Mouse (Mus musculus) midbrain, embryonic 11.5 days (tissue): Measurements from ENCODE around the gene Irx5. TPM values are rescaled to one million over a fixed set of nuclear protein-coding genes. Genes with fewer than 3 reads are reported as not detected.
A peak's percentile ranks its signal among the peaks of the same experiment; 100 is the strongest.

Experiments used
- ATAC-seq: fragments of 200-750 bp; cut with Nextera tagmentation; 2 replicates; pipeline ENCODE4 v1.8.0; 2017; ENCODE audit warnings: moderate TSS enrichment, moderate library complexity; ENCODE audit not compliant: low FRiP score
- DNase-seq: peaks from one replicate; pipeline ENCODE4 v3.0.0; 2015; ENCODE audit warnings: low spot score; ENCODE audit errors: missing footprints
- H3K27ac ChIP-seq: fragments of 300-500 bp; sonication (generic); 2 replicates; pipeline ENCODE4 v1.5.1; 2014; ENCODE audit warnings: low read depth, low read length
- H3K27me3 ChIP-seq: fragments of 300-500 bp; sonication (generic); 2 replicates; pipeline ENCODE4 v1.6.1; 2014; ENCODE audit warnings: mild to moderate bottlenecking, low read length, moderate library complexity, mixed read lengths; ENCODE audit not compliant: control insufficient read depth, insufficient read depth
- H3K36me3 ChIP-seq: fragments of 300-500 bp; sonication (generic); 2 replicates; pipeline ENCODE4 v1.6.1; 2014; ENCODE audit warnings: mild to moderate bottlenecking, low read length, moderate library complexity, mixed read lengths; ENCODE audit not compliant: control insufficient read depth, insufficient read depth
- H3K4me1 ChIP-seq: fragments of 300-500 bp; sonication (generic); 2 replicates; pipeline ENCODE4 v1.6.1; 2014; ENCODE audit warnings: low read length; ENCODE audit not compliant: control insufficient read depth, insufficient read depth
- H3K4me2 ChIP-seq: fragments of 300-500 bp; sonication (generic); 2 replicates; pipeline ENCODE4 v1.6.1; 2014; ENCODE audit warnings: mild to moderate bottlenecking, moderate library complexity
- H3K4me3 ChIP-seq: fragments of 300-500 bp; sonication (generic); 2 replicates; pipeline ENCODE4 v1.5.1; 2014; ENCODE audit warnings: low read depth, low read length
- H3K9ac ChIP-seq: fragments of 300-500 bp; sonication (generic); 2 replicates; pipeline ENCODE4 v1.6.1; 2014; ENCODE audit warnings: low read length
- H3K9me3 ChIP-seq: fragments of 300-500 bp; sonication (generic); 2 replicates; pipeline ENCODE4 v1.6.1; 2016; ENCODE audit warnings: low read length; ENCODE audit not compliant: control insufficient read depth
- WGBS: fragments of 180-500 bp; shearing (Covaris S2); extraction: QIAGEN DNeasy Blood & Tissue Kit; methylation state at CpG from one replicate; pipeline ENCODE4 v1.1.7; 2014; 5-methylcytosine and 5-hydroxymethylcytosine counted together
- polyA plus RNA-seq: library from polyadenylated mRNA; unstranded; fragments of >200 nt; fragmentation: Nextera tagmentation; extraction: Ambion mirVana; gene quantifications from 2 replicates; pipeline ENCODE4 v1.2.1, GENCODE M21; 2014

Gene Irx5
- polyA plus RNA-seq, 1 experiment from 2014 or later = 43.2 TPM

DNA sequence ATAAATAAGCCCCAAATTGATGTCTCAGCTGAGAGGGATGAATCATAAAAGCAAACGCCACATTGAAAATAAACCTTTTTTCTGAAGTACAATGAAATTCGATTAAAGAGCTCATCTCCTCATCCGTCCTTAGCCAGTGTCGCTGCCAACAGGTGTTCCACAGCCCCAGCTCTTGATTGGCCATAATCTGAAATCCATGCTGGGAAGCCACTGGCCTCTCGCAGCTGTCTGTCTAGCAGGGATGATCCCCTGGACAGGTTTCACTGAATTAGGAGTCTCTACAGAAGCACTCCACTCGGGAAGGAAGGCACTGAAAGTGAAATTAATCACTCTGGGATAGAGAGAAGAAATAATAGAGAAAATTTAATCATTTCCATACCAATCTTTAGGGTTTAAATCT lies 21.4 kb upstream of the Irx5 start:
- ATAC-seq = no peak
- Histone ChIP-seq H3K27me3 (no peaks in the 10 kb centered on the region), H3K9me3 (no peaks in the 10 kb centered on the region), H3K9ac (no peak overlapping the region), H3K36me3 (no peaks in the 10 kb centered on the region; the same call in 1 of the 2 replicates), H3K4me1 (no peaks in the 10 kb centered on the region), H3K4me3 (no peak overlapping the region), H3K4me2 (no peak overlapping the region), H3K27ac (no peak overlapping the region)
- DNase-seq = no peak
- WGBS = 74% methylated on average over 6 of the region's 6 CpGs

DNA sequence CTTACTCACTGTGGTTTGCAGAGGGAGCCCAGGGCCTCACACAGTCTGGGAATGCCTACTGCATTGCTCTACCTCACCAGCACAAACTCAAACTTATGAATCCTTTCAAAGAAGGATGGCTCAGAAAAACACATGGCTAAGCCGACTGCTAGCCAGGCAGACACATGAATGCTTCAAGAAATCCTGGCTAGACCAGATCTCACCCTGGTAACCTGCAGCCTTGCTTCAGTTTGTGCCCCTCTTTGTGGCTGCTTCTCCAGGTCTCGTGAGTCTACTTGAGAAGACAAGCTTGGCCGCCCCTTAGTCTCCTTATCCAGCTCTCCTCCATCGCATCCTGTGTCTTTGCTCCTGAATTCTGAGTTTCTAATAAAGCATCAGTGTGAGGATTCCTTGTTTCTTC lies 13.9 kb upstream of the Irx5 start:
- H3K27me3 ChIP-seq = no peaks in the 10 kb centered on the region
- H3K27ac ChIP-seq = no peak overlapping the region
- ATAC-seq = no peak
- no peak overlapping the region for H3K9ac ChIP-seq
- no peak overlapping the region for H3K4me3 ChIP-seq
- H3K4me2 ChIP-seq = no peak overlapping the region
- no peaks in the 10 kb centered on the region for H3K9me3 ChIP-seq
- DNase-seq = no peak
- no peaks in the 10 kb centered on the region; the same call in 1 of the 2 replicates for H3K4me1 ChIP-seq
- 89% methylated on average over 4 of the region's 4 CpGs for WGBS
- peaks cover 10% of the 10 kb centered on the region; the same call in 1 of the 2 replicates for H3K36me3 ChIP-seq

DNA sequence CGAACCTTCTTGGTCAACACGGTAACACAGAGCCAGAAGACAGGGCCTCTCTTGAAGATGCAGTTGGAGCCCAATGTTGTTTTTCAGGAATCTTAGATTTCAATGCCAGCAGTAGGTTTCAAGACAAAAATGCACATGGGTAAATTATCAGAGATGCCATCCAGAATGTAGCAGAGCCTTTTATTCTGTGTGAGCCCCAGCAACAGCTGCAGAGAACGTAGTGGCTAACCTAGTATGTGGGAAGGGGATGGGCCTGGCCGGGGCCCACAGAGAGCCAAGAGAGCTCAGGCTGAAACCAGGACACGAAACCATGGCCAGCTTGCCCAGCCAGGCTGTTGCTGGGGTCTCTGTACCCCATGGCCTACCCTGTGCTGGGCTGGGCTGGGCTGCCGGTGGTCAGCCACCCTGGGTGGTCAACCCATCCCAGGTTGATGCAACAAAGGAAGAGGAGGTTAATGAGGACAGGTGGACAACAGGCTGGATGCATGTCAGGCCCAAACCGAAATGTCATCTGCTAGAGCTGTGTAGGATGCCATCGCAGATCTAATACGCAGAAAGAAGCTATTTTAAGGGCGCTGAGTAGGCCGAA lies 7.4 kb upstream of the Irx5 start:
- DNase-seq (no peak), ATAC-seq (no peak)
- Histone ChIP-seq H3K9me3 (no peaks in the 10 kb centered on the region), H3K9ac (no peak overlapping the region), H3K27ac (no peak overlapping the region), H3K36me3 (peaks cover 4% of the 10 kb centered on the region; the same call in 1 of the 2 replicates), H3K4me3 (no peak overlapping the region), H3K4me2 (no peak overlapping the region), H3K27me3 (no peaks in the 10 kb centered on the region), H3K4me1 (peaks cover 21% of the 10 kb centered on the region)
- WGBS = 82% methylated on average over 11 of the region's 11 CpGs

- peak; percentile 90 for DNase-seq
- Histone ChIP-seq H3K9ac (peak overlapping the region; percentile 82), H3K4me1 (peaks cover 21% of the 10 kb centered on the region), H3K4me3 (peak overlapping the region; percentile 97), H3K36me3 (no peaks in the 10 kb centered on the region), H3K4me2 (peak overlapping the region; percentile 90), H3K9me3 (no peaks in the 10 kb centered on the region), H3K27me3 (no peaks in the 10 kb centered on the region), H3K27ac (no peak overlapping the region)
- no peak for ATAC-seq
- WGBS = 6% methylated on average over 6 of the region's 6 CpGs
Observed at GRCm38 (mm10) chr8:92353405-92353804, 4.0 kb upstream of the Irx5 start.

DNA sequence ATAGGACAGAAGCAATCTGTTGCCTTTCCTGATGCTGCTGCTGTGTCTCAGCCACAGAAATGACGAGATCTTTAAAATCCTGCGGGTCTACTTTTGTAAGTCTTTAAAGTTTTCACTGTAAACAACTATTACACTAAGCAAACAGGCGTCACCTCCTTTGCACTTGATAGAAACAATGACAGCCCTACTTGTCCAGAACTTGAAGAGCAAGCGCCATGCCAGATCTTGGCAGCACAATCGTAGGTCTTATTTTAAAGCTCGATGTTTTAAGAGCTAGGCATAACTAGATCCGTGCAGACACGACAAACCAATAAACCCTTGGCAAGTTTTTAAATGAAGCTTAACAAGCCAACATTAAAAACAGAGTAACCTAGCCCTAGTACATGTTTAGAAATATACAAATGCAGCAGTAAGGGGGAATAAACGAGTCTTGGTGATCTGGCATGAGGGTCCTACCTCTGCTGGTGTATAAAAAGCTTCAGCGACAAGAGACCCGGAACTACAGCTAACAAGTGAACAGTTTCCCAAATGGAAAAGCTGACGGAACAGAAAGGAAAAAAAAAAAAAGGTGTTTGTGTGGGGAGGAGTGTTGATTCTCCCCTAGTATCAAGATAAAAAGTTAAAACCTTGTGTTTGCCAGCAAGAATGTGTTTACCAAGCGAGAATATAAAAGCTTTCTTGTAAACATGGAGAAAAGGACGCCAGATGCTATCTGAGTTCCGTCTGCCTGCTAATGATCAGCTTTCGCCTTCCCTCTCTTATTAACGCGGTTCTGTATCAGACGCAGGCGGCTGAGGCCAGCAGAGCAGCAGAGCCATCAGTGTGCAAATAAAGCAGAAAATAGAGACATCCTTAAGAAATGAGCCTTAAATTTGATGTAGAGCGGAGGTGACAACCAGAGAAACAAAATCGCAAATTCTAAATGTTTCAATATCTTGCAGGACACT lies 2.6 kb upstream of the Irx5 start:
- 1% methylated on average over 22 of the region's 22 CpGs for WGBS
- Histone ChIP-seq H3K27ac (peak overlapping the region; percentile 100), H3K4me1 (peaks cover 21% of the 10 kb centered on the region), H3K36me3 (no peaks in the 10 kb centered on the region), H3K9me3 (no peaks in the 10 kb centered on the region), H3K9ac (peak overlapping the region; percentile 82), H3K4me2 (peak overlapping the region; percentile 90), H3K27me3 (no peaks in the 10 kb centered on the region), H3K4me3 (peak overlapping the region; percentile 97)
- ATAC-seq (no peak), DNase-seq (peak; percentile 93)

DNA sequence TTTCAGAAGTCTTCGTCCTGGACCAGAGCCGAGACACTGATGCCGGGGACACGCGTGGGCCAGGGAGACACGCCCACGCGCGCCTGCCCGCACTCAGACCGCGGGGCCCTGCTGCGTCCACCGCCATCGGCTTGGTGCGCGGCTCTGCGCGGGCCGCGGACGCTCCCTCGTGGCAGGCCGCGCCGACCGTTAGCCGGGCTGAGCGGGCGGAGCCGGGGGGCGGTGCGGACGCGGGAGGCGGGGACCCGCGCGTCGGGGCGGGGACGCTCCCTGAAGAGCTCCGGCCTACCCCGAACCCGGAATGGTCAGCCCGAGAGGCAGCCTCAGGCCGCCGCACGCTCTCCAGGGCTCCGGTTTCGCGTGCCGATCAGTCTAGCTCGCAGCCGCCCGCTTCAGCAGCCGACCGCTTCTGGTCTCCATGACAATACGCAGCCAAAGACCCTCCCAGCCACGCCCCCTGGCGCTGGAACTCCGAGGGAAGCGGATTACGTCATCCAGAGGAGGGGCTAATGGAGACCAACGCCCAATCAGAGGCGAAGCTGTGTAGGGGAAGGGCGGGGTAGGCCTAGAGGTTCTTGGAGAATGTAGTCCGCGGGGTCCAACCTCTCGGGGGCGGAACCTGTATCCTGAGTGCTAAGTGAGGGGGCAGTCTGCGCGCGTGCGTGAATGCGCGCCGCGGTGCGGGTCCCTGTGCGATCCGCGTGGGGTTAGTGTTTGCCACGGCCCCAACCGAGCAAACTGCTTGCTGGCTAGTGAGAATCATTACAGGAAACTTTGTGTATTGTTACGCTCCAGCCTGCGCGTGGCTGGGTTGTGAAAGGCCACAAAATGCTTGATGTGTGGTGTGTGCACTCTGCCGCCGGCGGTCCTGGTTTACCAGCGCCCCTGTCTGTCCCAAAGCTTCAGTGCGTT lies 1.5 kb upstream of the Irx5 start:
- Histone ChIP-seq H3K4me3 (peak overlapping the region; percentile 97), H3K4me2 (peak overlapping the region; percentile 90), H3K36me3 (peaks cover 4% of the 10 kb centered on the region; the same call in 1 of the 2 replicates), H3K9ac (peak overlapping the region; percentile 96), H3K9me3 (no peaks in the 10 kb centered on the region), H3K27me3 (no peaks in the 10 kb centered on the region), H3K27ac (peak overlapping the region; percentile 100), H3K4me1 (peaks cover 21% of the 10 kb centered on the region)
- ATAC-seq (peak; percentile 91), DNase-seq (peak; percentile 100)
- WGBS = 1% methylated on average over 69 of the region's 93 CpGs

DNA sequence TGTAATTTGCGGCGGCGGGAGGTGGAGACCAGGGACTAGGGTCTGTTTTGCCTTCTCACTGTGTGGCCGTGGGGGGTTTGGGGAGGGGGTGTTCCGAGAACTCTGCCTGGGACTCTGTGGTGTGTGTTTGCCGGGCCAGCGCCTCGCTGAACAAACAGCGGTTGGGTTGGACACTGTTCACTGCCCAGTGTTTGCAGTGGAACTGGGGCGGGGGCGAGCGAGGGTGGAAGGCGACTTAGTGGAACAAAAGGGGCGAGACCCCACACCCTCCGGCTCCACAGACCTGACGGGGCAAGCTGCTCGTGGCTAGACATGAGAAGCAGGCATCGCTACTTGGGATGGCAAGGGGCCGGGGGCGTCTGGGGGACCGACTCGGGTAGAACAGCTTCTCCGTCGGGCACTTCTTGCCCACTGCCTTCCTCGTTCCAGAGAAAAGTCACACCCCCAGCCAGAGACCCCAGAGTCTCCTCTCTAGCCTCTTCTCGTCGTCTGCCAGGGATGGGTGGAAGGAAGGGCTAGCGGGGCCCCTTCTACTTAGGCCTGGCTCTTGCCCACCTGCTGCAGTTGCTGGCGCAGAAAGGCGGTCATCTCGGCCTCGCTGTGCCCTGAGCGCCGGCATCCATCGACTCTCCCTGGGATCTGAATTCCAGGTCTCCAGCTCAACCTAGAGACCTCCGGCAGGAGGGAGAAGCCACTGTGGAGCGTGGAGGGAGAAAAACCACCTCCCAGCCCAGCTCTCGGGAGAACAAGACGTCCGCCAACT lies 631 bp upstream of the Irx5 start:
- Histone ChIP-seq H3K9me3 (no peaks in the 10 kb centered on the region), H3K27me3 (no peaks in the 10 kb centered on the region), H3K27ac (peak overlapping the region; percentile 100), H3K4me3 (peak overlapping the region; percentile 97), H3K9ac (peak overlapping the region; percentile 96), H3K4me2 (peak overlapping the region; percentile 90), H3K36me3 (peaks cover 4% of the 10 kb centered on the region; the same call in 1 of the 2 replicates), H3K4me1 (peaks cover 18% of the 10 kb centered on the region)
- 0% methylated on average over 40 of the region's 40 CpGs for WGBS
- no peak for DNase-seq
- ATAC-seq = no peak
